Mouse (Mus musculus) liver, adult 2 months (tissue): ENCODE data around the gene Gpr82.

Source experiments
- CTCF ChIP-seq: fragments of 200-500 bp; IDR thresholded peaks from 2 replicates; pipeline ENCODE4 v1.5.1; 2011; ENCODE audit warnings: low read depth, low read length, control low read depth
- POLR2A ChIP-seq: fragments of 200-500 bp; IDR thresholded peaks from 2 replicates; pipeline ENCODE4 v1.6.1; 2011; ENCODE audit warnings: low read length, control low read depth; ENCODE audit not compliant: insufficient read depth; ENCODE audit errors: extremely low read depth

GRCm38 (mm10) chrX:13655005-13655421 lies 6.2 kb upstream of the Gpr82 start:
- TF ChIP-seq POLR2A = no peak
- TF ChIP-seq CTCF = no peak
